Mouse (Mus musculus): ENCODE measurements around the gene Magohb. TPM values are rescaled to one million over a fixed set of nuclear protein-coding genes. Genes with fewer than 3 reads are reported as not detected.

Gene Magohb
- polyA plus RNA-seq, 1 experiment from 2014 or later: 46.2 TPM

Other genes starting within 250 kb of the Magohb start
- not detected in 2 replicates for gene Klra2, start 45.9 kb downstream of the Magohb start, polyA plus RNA-seq (2014; fragmentation: Nextera tagmentation; extraction: Ambion mirVana)
- gene Styk1, start 60.4 kb upstream of the Magohb start, polyA plus RNA-seq (2014; fragmentation: Nextera tagmentation; extraction: Ambion mirVana): 0.73 and 0.94 TPM in 2 replicates
- gene Ybx3, start 95.2 kb upstream of the Magohb start, polyA plus RNA-seq (2014; fragmentation: Nextera tagmentation; extraction: Ambion mirVana): 50.8 and 58.4 TPM in 2 replicates
- gene 5430401F13Rik, start 193.2 kb upstream of the Magohb start, polyA plus RNA-seq (2014; fragmentation: Nextera tagmentation; extraction: Ambion mirVana): not detected in 2 replicates
- gene Gm6619, start 193.2 kb upstream of the Magohb start, polyA plus RNA-seq (2014; fragmentation: Nextera tagmentation; extraction: Ambion mirVana): not detected in 2 replicates